Mouse (Mus musculus) heart, postnatal 36 days (tissue): ENCODE measurements around the gene Rnf213. TPM values are rescaled to one million over a fixed set of nuclear protein-coding genes. Genes with fewer than 3 reads are reported as not detected.

ENCODE experiments used
- DNase-seq, 2 experiments: peaks; one replicate each; pipeline ENCODE4 v3.0.0; 2021 to 2022
- intact Hi-C: fragments of 180-260 bp; cut with DNase I; formaldehyde crosslinking; loops from one replicate; pipeline ENCODE4 v1.15.1; 2025
- total RNA-seq, 2 experiments: library from RNA; stranded (reverse); gene quantifications; 2 replicates each; pipeline ENCODE4 v1.2.3; 2021

Gene Rnf213
- total RNA-seq, 2 experiments from 2014 or later = 15.1 to 20.1 TPM

- intact Hi-C loops = loop anchor here (5.0 kb wide), 1 partner anchor 254 kb away; no protein-coding TSS in a partner anchor
- no peak for DNase-seq
Observed at GRCm38 (mm10) chr11:119513038-119513659, 120.2 kb downstream of the Rnf213 start.

DNA sequence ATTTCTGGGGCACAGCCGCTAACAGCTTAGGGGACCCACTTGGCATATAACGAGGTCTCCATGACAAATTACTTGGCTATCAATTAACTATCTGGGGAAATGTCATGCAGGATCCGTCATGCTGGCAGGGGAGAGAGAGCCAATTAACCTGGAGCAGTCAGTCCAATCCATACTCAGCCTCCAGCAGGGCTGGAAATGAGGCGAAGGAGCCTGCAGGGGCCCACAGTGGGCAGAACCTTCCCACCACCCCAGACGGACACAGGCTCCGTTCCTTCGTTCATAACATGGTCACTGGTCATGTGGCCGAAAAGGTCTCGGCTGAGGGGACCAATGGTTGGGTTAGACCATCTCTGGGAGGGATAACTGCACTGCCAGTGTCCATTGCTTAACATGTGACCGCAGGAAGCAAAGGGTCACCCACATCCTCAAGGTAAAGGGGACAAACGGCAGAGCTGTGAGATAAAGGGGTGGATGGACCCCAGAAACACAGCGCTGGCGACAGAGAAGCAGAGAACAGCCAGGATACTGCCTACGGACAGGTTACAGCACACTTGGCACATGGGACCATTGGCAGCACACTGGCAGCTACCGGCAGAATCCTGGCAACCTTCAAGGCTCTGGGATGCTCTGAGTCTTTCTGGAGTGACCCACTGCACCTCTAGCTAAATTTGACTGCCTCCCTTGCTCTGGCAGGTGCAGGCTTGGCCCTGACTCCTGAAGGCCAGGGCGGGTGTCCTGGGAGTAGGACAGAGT is 121.4 kb downstream of the Rnf213 start:
- no peak for DNase-seq
- intact Hi-C loops = loop anchor here (5.0 kb wide), 1 partner anchor 253 kb away; no protein-coding TSS in a partner anchor

DNA sequence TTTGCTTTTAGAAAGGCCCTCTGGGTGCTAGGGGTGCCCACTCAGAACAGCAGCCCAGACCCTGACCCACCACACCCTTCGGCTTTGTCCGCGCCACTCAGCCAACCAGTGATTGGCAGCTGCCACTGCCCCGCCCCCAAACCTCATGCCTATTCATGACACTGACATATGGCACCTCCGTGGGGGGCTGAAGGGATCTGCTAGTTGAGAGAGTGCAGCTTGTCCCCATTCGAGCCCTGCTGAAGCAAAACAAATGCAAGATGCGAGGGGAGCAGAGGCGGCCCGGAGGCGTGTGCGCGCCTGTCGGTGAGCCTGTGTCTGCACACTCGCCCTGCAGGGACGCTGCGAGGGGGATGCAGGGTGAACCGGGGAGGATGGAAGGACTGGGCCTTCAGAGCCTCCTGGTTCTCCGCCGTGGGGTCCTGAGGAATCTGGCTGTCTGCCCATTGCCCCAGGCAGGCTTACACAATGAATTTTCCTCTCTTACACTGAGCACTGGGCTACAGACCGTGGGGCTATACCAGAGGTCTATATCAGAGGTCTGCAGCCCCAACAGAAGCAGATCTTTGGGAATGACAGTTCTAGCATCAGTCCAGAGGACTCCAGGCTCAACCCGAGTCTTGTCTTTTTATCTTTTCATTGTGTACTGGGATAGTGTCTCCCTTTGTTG is 122.2 kb downstream of the Rnf213 start:
- intact Hi-C loops = loop anchor here (5.0 kb wide), 1 partner anchor 252 kb away; no protein-coding TSS in a partner anchor
- no peak for DNase-seq

GRCm38 (mm10) chr11:119515823-119516676 is 123.2 kb downstream of the Rnf213 start:
- intact Hi-C loops = no loop called here
- DNase-seq = no peak

DNA sequence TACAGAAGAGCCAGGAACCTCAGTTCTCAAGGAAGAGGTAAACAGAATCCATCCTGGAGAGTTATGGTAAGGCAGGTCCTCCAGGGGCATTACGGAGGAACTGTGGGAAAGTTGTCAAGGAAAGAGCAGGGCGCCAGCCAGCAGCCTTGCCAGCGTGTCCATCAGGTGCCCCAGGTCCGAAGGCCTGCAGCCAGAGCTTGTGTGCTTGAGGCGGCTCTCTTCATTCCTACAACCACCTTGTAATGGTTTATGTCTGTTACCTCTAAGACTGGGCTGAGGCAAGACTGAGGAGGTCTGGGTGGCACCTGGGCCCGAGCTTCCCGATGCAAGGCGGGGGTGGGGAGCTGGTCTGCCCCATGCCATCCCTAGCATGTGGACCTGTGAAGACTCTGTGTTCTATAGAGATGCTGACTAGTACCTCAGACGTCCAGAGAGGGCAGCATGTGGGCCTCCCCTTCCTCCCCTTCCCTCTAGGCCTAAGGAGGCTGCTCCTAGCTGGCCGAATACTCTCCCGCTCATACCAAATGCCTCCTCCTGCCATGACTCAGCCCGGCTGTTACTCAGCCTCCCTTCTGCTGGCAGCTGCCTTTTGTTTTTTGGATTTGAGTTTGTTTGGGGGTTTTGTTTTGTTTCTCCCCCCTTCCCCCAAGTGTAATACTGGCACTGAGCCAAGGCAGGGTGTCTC is 123.9 kb downstream of the Rnf213 start:
- DNase-seq = no peak
- intact Hi-C loops = no loop called here

- no peak for DNase-seq
- intact Hi-C loops = no loop called here
Observed at GRCm38 (mm10) chr11:119519387-119519786, 126.5 kb downstream of the Rnf213 start.

- intact Hi-C loops = no loop called here
- DNase-seq = no peak
Observed at GRCm38 (mm10) chr11:119520005-119520712, 127.3 kb downstream of the Rnf213 start.

GRCm38 (mm10) chr11:119520713-119521063 is 127.8 kb downstream of the Rnf213 start:
- no peak for DNase-seq
- intact Hi-C loops = no loop called here

- no peak for DNase-seq
- intact Hi-C loops = no loop called here
Observed at GRCm38 (mm10) chr11:119521920-119522710, 129.2 kb downstream of the Rnf213 start.

- intact Hi-C loops = no loop called here
- DNase-seq = peak; percentile 17 to 25
Observed at GRCm38 (mm10) chr11:119522779-119523178, 129.9 kb downstream of the Rnf213 start.

GRCm38 (mm10) chr11:119523392-119523791 is 130.5 kb downstream of the Rnf213 start:
- intact Hi-C loops = no loop called here
- DNase-seq = no peak

DNA sequence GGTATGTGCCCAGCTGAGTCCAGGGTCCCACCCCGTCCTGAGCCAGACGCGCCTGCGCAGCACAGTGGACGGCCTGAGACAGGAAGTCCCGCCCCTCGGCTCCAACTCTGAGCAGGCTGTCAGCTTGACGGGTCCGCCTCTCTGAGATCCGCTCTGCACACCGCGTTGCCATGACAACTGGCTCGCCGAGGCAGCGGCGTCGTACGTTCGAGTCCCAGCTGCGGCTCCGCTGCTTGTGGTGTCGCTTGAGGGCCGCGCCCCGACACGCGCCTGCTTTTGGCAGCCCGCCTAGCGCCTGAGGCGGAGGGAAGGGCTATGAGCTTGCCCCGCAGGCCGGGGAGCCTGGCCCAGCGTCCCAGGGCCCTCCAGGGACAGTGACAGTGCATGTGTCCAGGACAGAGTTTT is 131.6 kb downstream of the Rnf213 start:
- peak; percentile 84 for DNase-seq
- intact Hi-C loops = no loop called here

DNA sequence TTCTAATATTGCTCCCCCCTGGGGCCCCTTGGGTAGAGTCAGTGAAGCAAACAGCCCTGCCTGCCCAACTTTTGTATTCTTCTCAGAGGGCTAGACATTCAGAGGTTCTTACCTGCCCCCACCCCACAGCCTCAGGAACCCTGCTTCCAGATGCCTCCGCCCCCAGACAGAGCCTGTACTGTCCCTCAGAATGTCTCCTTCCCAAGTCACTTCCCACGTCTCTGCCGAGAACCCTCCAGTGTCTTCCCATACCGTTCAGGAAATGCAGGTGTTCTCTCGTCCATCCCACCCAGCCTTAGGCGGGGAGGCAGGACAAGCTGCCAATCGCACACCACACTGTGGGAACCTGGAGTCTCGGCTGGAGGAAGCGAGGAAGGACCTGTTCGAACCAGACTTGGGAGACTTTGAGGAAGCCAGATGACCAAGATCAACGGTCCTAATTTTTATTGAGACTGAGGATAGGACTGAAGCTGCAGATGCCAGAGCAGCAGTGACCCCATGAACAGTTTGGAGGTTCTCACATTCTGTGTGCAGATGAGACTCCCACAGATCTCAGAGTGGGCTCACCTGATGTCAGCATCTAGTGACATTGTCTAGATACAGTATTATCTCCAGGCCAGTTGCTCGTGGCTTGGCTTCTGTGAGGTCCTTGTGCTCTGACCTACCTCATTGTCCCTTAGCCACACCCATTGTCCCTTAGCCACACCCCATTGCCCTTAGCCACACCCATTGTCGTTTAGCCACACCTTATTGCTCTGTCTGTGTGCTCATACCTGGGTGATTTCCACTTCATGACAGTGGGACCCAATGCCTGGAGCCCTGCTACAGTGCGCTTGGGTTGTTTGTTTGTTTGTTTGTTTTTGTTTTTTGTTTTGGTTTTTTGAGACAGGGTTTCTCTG is 133.4 kb downstream of the Rnf213 start:
- no peak for DNase-seq
- intact Hi-C loops = no loop called here

GRCm38 (mm10) chr11:119528930-119529329 is 136.0 kb downstream of the Rnf213 start:
- intact Hi-C loops = no loop called here
- DNase-seq = no peak

DNA sequence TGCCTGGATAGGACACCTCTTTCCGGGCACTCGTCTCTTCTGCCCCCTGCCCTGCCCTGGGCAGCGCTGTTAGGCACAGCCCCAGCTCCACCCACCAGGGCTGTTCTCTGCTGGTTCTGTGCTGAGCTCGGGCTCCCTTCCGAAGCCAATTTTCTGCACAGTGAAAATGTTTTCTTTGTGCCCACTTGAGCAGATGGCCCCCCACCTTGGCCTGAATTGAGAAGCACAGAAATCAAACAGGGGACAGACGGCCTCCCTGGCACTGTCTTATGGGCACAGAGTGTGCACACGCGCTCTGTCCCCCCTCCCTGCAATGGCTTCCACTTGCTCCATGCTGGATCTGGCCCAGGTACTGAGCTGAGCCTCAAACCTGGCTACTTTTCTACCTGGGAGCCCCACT is 139.6 kb downstream of the Rnf213 start:
- DNase-seq = no peak
- intact Hi-C loops = no loop called here

DNA sequence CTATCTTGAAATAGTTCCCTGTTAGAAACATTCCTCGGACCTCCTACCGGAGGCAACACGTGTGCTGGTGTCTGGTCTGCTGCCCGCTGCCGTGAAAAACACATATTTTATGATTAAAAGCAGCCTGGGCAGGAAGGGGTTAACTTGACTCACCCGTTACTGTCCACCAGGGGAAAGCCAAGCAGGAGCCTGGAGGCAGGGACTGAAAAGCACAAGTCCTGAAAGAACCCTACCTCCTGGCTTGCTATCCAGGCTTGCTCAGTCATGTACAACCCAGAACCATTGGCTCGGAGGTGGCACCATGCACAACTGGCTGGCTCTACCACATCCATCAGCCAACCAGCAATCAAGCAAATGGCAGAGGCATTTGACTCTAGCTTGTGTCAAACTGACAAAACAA is 140.8 kb downstream of the Rnf213 start:
- intact Hi-C loops = no loop called here
- no peak for DNase-seq
